19 mouse cellular contexts compared by ENCODE assay signal in genomic region chr8:123239398-123239797, GRCm38 (mm10).
"Had no signal": no experiment of that assay in that cellular context is flagged by ENCODE, and none has a peak within 500 bp of the region (broad histone marks: within the 10 kb centered on the region; RNA-seq: fewer than 3 reads in every experiment).

No protein-coding gene starts in this region.

- DNase-seq: lung, adult 2 months; lung, postnatal 14 days; lung, postnatal 36 days; midbrain, embryonic 14.5 days; retina, postnatal 1 day; right cerebral cortex, adult 18-20 months; right cerebral cortex, postnatal 25 days; right cerebral cortex, postnatal 4 days; spleen, adult 18-20 months; thymus, adult 18-20 months; thymus, postnatal 14 days; thymus, postnatal 36 days had no signal

- H3K9me3 ChIP-seq: lung, embryonic 15.5 days; midbrain, embryonic 10.5 days; midbrain, embryonic 12.5 days; neural tube, embryonic 13.5 days; neural tube, embryonic 15.5 days had no signal

- H3K27ac ChIP-seq: lung, embryonic 15.5 days; macrophage; midbrain, embryonic 10.5 days; midbrain, embryonic 12.5 days; neural tube, embryonic 13.5 days; neural tube, embryonic 15.5 days had no signal

- H3K4me3 ChIP-seq: lung, embryonic 15.5 days; midbrain, embryonic 10.5 days; midbrain, embryonic 12.5 days; myocyte; neural tube, embryonic 13.5 days; neural tube, embryonic 15.5 days had no signal
